Mouse (Mus musculus): ENCODE results near the gene Tmprss6.

Tmprss6 gene

GRCm38 (mm10) chr15:78447746-78448535 is 20.5 kb downstream of the Tmprss6 start:
- DNase-seq (ENCODE audit: low read depth, low spot score) = peak; percentile 93

GRCm38 (mm10) chr15:78447121-78447520 is 21.3 kb downstream of the Tmprss6 start:
- DNase-seq (ENCODE audit: low read depth, low spot score) = no peak

GRCm38 (mm10) chr15:78443857-78444256 is 24.6 kb downstream of the Tmprss6 start:
- DNase-seq (ENCODE audit: low read depth, low spot score) = no peak

GRCm38 (mm10) chr15:78442231-78442630 is 26.2 kb downstream of the Tmprss6 start:
- DNase-seq (ENCODE audit: low read depth, low spot score) = no peak

GRCm38 (mm10) chr15:78438973-78439372 is 29.5 kb downstream of the Tmprss6 start:
- DNase-seq (ENCODE audit: low read depth, low spot score) = no peak

- DNase-seq (ENCODE audit: low read depth, low spot score) = no peak
These were observed 29.9 kb downstream of the Tmprss6 start for GRCm38 (mm10) chr15:78438505-78438904.

- no peak for DNase-seq (ENCODE audit: low read depth, low spot score)
These were observed 30.4 kb downstream of the Tmprss6 start for GRCm38 (mm10) chr15:78438018-78438394.

- peak; percentile 47 for DNase-seq (ENCODE audit: low read depth, low spot score)
These were observed 31.0 kb downstream of the Tmprss6 start for GRCm38 (mm10) chr15:78437237-78438017.

GRCm38 (mm10) chr15:78436380-78437192 is 31.8 kb downstream of the Tmprss6 start:
- peak; percentile 74 for DNase-seq (ENCODE audit: low read depth, low spot score)

- DNase-seq (ENCODE audit: low read depth, low spot score) = peak; percentile 15
These were observed 32.8 kb downstream of the Tmprss6 start for GRCm38 (mm10) chr15:78435681-78436080.

- DNase-seq (ENCODE audit: low read depth, low spot score) = peak; percentile 66
These were observed 33.4 kb downstream of the Tmprss6 start for GRCm38 (mm10) chr15:78434896-78435520.

- DNase-seq (ENCODE audit: low read depth, low spot score) = no peak
These were observed 36.8 kb downstream of the Tmprss6 start for GRCm38 (mm10) chr15:78431541-78432121.

GRCm38 (mm10) chr15:78430874-78431273 is 37.6 kb downstream of the Tmprss6 start:
- no peak for DNase-seq (ENCODE audit: low read depth, low spot score)

- DNase-seq (ENCODE audit: low read depth, low spot score) = no peak
These were observed 38.4 kb downstream of the Tmprss6 start for GRCm38 (mm10) chr15:78429871-78430622.

GRCm38 (mm10) chr15:78429139-78429459 is 39.3 kb downstream of the Tmprss6 start:
- no peak for DNase-seq (ENCODE audit: low read depth, low spot score)

GRCm38 (mm10) chr15:78428391-78429138 is 39.9 kb downstream of the Tmprss6 start, which contains the start of gene Kctd17:
Gene Kctd17 (plus strand): TSS chr15:78428564.
- peak; percentile 85 for DNase-seq (ENCODE audit: low read depth, low spot score)

- DNase-seq (ENCODE audit: low read depth, low spot score) = peak; percentile 64
These were observed 43.2 kb downstream of the Tmprss6 start for GRCm38 (mm10) chr15:78425230-78425629.

- peak; percentile 92 for DNase-seq (ENCODE audit: low read depth, low spot score)
These were observed 43.9 kb downstream of the Tmprss6 start for GRCm38 (mm10) chr15:78424507-78424906.

All from ZHBTc4 (cell line).